Mouse (Mus musculus): ENCODE measurements around the gene Akip1. TPM values are rescaled to one million over a fixed set of nuclear protein-coding genes. Genes with fewer than 3 reads are reported as not detected.

Gene Akip1
- polyA plus RNA-seq, 1 experiment from 2014 or later, result 13.9 TPM

DNA sequence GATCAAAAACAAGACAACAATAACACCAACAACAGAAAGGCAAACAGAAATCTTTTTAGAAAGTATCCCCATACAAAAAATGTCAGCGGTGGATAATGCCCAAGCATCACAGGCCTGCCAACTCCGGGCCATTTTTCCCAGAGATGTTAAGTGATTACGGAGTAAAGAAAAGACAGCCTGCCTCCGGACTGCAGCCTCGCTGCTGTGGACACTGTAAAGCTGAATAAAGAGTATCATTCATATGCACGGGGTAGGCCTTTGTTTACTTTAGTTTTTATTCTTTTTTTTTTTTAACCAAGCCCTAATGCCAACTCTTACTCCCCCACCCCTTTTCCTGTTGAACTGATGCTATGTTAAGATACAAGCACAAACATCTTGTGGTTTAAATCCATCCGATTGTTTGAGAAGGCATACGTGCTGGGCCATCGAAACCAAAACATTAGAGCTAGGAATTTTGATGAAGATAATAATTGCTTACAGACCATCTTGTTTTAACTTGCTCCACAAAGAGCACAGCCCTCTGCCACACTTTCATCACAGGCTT lies 16.8 kb upstream of the Akip1 start:
- no peak overlapping the region for H3K4me3 ChIP-seq (replicated peaks)
- WGBS, result 35% methylated on average over 9 of the region's 9 CpGs
- H3K4me1 ChIP-seq (replicated peaks), result peaks cover 8% of the 10 kb centered on the region; the same call in 1 of the 2 replicates
- H3K27me3 ChIP-seq, result no peaks in the 10 kb centered on the region
- H3K36me3 ChIP-seq, result no peaks in the 10 kb centered on the region
- no peak overlapping the region for H3K4me2 ChIP-seq (replicated peaks)
- no peaks in the 10 kb centered on the region for H3K9me3 ChIP-seq
- H3K9ac ChIP-seq (replicated peaks), result no peak overlapping the region
- no peak for ATAC-seq
- no peak overlapping the region for H3K27ac ChIP-seq

DNA sequence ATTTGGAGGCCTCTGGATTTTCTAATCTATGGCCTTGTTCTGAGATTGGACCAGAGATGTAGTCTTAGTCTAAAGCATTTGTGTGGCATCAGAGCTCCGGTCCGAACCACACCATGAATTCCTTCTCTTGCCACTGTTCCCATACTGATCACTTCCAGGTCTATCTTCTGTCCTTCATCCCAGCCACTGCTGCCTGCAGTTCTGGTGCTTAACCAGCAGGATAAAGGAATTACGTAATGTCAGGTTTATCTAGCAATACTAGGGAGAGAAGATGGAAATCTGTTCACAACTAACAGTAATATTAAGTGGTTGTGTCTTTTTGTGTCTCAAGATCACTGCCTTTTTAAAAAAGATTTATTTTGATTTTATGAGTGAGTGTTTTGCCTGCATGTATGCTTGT lies 13.4 kb upstream of the Akip1 start:
- no peak overlapping the region for H3K4me3 ChIP-seq (replicated peaks)
- no peaks in the 10 kb centered on the region for H3K27me3 ChIP-seq
- 86% methylated on average over 3 of the region's 3 CpGs for WGBS
- H3K4me1 ChIP-seq (replicated peaks), result peaks cover 8% of the 10 kb centered on the region; the same call in 1 of the 2 replicates
- no peak overlapping the region for H3K9ac ChIP-seq (replicated peaks)
- no peak overlapping the region for H3K27ac ChIP-seq
- no peaks in the 10 kb centered on the region for H3K36me3 ChIP-seq
- no peaks in the 10 kb centered on the region for H3K9me3 ChIP-seq
- ATAC-seq, result no peak
- no peak overlapping the region for H3K4me2 ChIP-seq (replicated peaks)

GRCm38 (mm10) chr7:109690961-109691360 lies 12.5 kb upstream of the Akip1 start:
- Histone ChIP-seq H3K27ac (no peak overlapping the region), H3K4me2 (replicated peaks) (no peak overlapping the region), H3K4me3 (replicated peaks) (no peak overlapping the region), H3K4me1 (replicated peaks) (peaks cover 8% of the 10 kb centered on the region; the same call in 1 of the 2 replicates), H3K36me3 (no peaks in the 10 kb centered on the region), H3K27me3 (no peaks in the 10 kb centered on the region), H3K9ac (replicated peaks) (no peak overlapping the region), H3K9me3 (no peaks in the 10 kb centered on the region)
- WGBS, result 92% methylated on average over 5 of the region's 5 CpGs
- ATAC-seq, result no peak

DNA sequence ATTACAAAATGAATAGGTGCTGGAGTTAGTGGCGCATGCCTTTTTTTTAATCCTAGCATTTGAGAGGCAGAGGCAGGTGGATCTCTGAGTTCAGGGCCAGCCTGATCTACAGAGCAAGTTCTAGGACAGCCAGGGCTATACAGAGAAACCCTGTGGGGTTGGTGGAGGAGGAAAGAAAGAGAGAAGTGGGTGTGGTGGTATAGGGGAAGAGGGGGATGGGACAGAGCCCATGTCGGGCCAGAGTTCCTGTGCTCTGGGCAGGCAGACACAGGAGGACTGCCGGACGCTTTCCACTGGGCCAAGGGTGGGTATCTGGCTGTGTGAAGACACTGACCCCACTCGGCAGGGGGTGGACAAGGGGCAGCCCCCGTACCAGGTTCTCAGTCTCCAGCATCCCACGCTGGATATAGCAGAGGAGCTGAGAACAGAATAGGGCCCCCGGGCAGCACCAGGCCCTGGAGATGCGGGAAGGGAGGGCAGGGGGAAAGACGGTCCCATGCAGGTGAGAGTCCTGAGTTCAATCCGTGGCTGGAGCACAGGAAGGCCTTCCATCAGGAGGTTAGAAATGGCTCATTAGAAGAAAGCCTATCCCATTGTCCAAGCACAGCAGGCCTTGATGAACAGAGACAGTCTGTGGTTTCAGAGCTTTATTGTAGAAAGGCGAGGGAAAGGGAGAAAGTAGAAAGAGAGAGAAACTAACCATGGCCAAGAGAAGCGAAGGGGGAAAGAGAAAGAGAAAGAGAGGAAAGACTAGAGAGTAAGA lies 8.7 kb upstream of the Akip1 start:
- Histone ChIP-seq H3K36me3 (no peaks in the 10 kb centered on the region), H3K4me1 (replicated peaks) (no peaks in the 10 kb centered on the region), H3K4me2 (replicated peaks) (no peak overlapping the region), H3K9me3 (no peaks in the 10 kb centered on the region), H3K27me3 (no peaks in the 10 kb centered on the region), H3K9ac (replicated peaks) (no peak overlapping the region), H3K4me3 (replicated peaks) (no peak overlapping the region), H3K27ac (no peak overlapping the region)
- no peak for ATAC-seq
- 84% methylated on average over 13 of the region's 13 CpGs for WGBS

DNA sequence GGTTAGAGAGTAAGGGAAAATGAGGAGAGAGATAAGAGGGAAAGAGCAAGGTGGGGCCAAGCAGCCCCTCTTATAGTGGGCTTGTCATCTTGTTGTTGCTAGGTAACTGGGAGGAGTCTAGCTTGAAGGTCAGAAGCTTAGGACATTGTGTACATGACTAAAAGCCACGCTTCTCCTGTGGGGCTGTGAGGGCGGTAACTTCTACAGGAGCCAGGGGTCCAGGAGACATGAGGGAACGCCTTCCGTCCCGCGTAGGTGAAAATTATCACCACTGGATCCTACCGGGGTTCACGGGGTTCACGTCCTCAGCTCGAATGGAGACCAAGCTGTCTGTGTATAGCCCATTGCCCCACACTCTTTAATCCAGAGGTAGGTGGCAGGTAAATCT lies 8.2 kb upstream of the Akip1 start:
- no peaks in the 10 kb centered on the region for H3K4me1 ChIP-seq (replicated peaks)
- H3K9me3 ChIP-seq, result no peaks in the 10 kb centered on the region
- no peak overlapping the region for H3K4me3 ChIP-seq (replicated peaks)
- no peak overlapping the region for H3K4me2 ChIP-seq (replicated peaks)
- WGBS, result 90% methylated on average over 10 of the region's 10 CpGs
- no peak overlapping the region for H3K9ac ChIP-seq (replicated peaks)
- no peak overlapping the region for H3K27ac ChIP-seq
- H3K27me3 ChIP-seq, result no peaks in the 10 kb centered on the region
- ATAC-seq, result no peak
- H3K36me3 ChIP-seq, result no peaks in the 10 kb centered on the region

GRCm38 (mm10) chr7:109700213-109700612 lies 3.3 kb upstream of the Akip1 start:
- H3K27me3 ChIP-seq, result 0 out of 2 replicates have a peak, but pooled peaks cover 7% of the 10 kb centered on the region
- ATAC-seq, result no peak
- no peaks in the 10 kb centered on the region for H3K36me3 ChIP-seq
- no peak overlapping the region for H3K9ac ChIP-seq (replicated peaks)
- no peaks in the 10 kb centered on the region for H3K9me3 ChIP-seq
- H3K27ac ChIP-seq, result no peak overlapping the region
- H3K4me1 ChIP-seq (replicated peaks), result peaks cover 6% of the 10 kb centered on the region; the same call in 1 of the 2 replicates
- H3K4me3 ChIP-seq (replicated peaks), result no peak overlapping the region
- no peak overlapping the region for H3K4me2 ChIP-seq (replicated peaks)

GRCm38 (mm10) chr7:109702721-109703120 lies 769 bp upstream of the Akip1 start:
- 0 out of 2 replicates have a peak, but pooled peaks cover 7% of the 10 kb centered on the region for H3K27me3 ChIP-seq
- H3K36me3 ChIP-seq, result no peaks in the 10 kb centered on the region
- H3K4me3 ChIP-seq (replicated peaks), result peak overlapping the region; percentile 68; the same call in 1 of the 2 replicates
- H3K9ac ChIP-seq (replicated peaks), result no peak overlapping the region
- WGBS, result 38% methylated on average over 4 of the region's 4 CpGs
- peaks cover 6% of the 10 kb centered on the region; the same call in 1 of the 2 replicates for H3K4me1 ChIP-seq (replicated peaks)
- peak overlapping the region; percentile 74 for H3K4me2 ChIP-seq (replicated peaks)
- no peaks in the 10 kb centered on the region for H3K9me3 ChIP-seq
- ATAC-seq, result no peak
- H3K27ac ChIP-seq, result no peak overlapping the region

DNA sequence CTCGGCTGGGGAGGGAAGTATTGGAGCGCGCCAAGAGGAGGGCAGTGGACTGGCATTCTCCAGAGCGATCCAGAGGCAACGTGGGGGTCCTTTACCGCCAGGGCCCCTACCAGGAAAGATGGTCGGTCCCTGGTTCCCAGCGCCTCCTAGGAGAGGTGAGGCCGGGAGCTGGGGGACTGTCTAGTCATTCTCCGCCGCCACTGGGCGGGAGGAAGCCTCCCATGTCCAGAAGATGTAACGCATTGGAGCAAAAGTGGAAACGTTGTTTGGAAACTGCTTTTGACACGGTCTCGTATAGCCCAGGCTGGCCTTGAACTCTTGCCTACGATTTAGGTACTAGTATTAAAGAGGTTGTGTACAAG lies 507 bp downstream of the Akip1 start:
- Histone ChIP-seq H3K27me3 (0 out of 2 replicates have a peak, but pooled peaks cover 7% of the 10 kb centered on the region), H3K4me3 (replicated peaks) (peak overlapping the region; percentile 68), H3K27ac (peak overlapping the region; percentile 70), H3K36me3 (peaks cover 2% of the 10 kb centered on the region; the same call in 1 of the 2 replicates), H3K9me3 (no peaks in the 10 kb centered on the region), H3K4me1 (replicated peaks) (peaks cover 6% of the 10 kb centered on the region; the same call in 1 of the 2 replicates), H3K4me2 (replicated peaks) (peak overlapping the region; percentile 74), H3K9ac (replicated peaks) (peak overlapping the region; percentile 78)
- WGBS, result 3% methylated on average over 17 of the region's 17 CpGs
- no peak for ATAC-seq

- Histone ChIP-seq H3K9ac (replicated peaks) (peak overlapping the region; percentile 78; the same call in 1 of the 2 replicates), H3K4me2 (replicated peaks) (peak overlapping the region; percentile 74), H3K4me3 (replicated peaks) (peak overlapping the region; percentile 68), H3K9me3 (no peaks in the 10 kb centered on the region), H3K36me3 (peaks cover 7% of the 10 kb centered on the region), H3K27ac (no peak overlapping the region), H3K27me3 (0 out of 2 replicates have a peak, but pooled peaks cover 7% of the 10 kb centered on the region), H3K4me1 (replicated peaks) (peaks cover 6% of the 10 kb centered on the region; the same call in 1 of the 2 replicates)
- WGBS, result 70% methylated on average over 3 of the region's 3 CpGs
- no peak for ATAC-seq
Measured at GRCm38 (mm10) chr7:109704461-109704860, 971 bp downstream of the Akip1 start.

DNA sequence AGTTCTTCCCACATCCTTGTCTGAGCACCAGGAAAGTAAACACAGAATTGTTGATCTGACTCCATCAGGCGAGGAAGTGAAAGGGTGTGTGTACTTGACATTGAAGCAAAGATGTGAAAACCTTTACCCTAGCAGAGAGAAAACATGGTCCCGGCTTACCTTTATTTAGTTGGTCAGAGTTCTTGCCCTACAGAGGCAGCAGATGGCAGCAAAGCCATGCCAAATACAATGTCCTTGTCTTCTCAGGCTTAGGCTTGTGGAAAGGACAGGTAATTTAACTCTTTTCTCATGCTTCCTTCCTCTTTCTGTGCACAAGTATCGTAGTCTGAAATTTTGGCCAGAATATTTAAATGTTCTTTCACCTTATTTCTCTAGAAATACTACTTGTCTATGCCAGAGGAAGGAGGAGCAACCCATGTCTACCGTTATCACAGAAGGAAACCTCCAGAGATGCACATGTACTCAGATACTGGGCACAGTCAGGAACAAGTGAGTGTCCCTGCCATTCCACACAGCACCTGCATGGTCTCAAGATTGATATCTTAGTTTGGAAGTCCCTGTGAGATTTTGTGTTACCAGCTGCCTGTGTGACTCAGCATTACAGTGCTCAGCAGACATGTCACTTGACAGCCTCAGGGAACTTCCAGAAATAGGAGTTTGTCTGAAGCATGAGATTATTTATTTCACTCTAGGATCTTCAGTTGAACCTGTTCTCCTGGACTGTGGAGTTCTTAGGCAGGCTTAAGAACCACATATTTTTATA lies 3.7 kb downstream of the Akip1 start:
- H3K27me3 ChIP-seq, result 0 out of 2 replicates have a peak, but pooled peaks cover 7% of the 10 kb centered on the region
- H3K4me3 ChIP-seq (replicated peaks), result no peak overlapping the region
- H3K36me3 ChIP-seq, result peaks cover 24% of the 10 kb centered on the region
- H3K9me3 ChIP-seq, result no peaks in the 10 kb centered on the region
- no peak overlapping the region for H3K9ac ChIP-seq (replicated peaks)
- no peak for ATAC-seq
- H3K4me1 ChIP-seq (replicated peaks), result peaks cover 6% of the 10 kb centered on the region; the same call in 1 of the 2 replicates
- no peak overlapping the region for H3K27ac ChIP-seq
- 59% methylated on average over 4 of the region's 4 CpGs for WGBS
- H3K4me2 ChIP-seq (replicated peaks), result no peak overlapping the region

DNA sequence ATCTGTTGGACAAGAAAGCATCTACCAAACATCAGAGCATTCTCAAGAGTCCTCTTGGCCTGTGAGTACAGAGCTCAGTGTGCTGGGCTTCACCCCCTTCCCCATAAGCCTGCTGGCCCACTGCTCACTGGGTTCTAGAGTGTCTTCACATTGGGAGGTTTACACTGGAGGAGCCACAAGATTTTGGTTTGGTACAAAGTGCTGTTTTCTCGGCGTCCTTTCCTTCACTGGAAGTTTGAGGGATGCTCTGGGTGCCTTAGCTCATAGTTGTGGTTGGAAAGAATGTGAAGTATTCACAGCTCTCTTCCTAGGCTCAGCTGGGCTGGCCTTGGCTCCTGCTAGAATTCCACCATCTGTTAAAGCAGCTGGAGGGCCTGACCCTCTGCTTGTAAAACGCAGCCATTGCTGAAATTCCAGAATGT lies 5.5 kb downstream of the Akip1 start:
- H3K4me3 ChIP-seq (replicated peaks), result no peak overlapping the region
- H3K4me2 ChIP-seq (replicated peaks), result no peak overlapping the region
- no peaks in the 10 kb centered on the region for H3K27me3 ChIP-seq
- peaks cover 27% of the 10 kb centered on the region for H3K36me3 ChIP-seq
- H3K4me1 ChIP-seq (replicated peaks), result peaks cover 5% of the 10 kb centered on the region; the same call in 1 of the 2 replicates
- H3K9me3 ChIP-seq, result no peaks in the 10 kb centered on the region
- no peak overlapping the region for H3K9ac ChIP-seq (replicated peaks)
- ATAC-seq, result no peak
- WGBS, result 86% methylated on average over 3 of the region's 3 CpGs
- no peak overlapping the region for H3K27ac ChIP-seq

DNA sequence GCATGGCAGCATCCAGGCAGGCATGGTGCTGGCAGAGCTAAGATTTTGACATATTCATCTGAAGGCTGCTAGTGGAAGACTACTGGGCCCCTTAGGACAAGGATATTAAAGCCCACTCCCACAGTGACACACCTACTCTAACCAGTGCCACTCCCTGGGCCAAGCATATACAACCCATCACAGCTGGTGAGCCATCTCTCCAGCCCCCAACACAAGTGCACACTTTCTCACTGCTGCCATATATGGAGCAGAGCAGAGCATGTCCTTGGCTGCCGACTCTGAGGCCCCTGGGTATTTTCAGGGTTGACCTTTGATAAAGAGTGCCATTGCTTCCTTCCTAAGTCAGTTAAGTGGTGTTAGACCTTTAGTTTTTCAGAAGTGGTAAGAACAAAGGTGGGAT lies 6.6 kb downstream of the Akip1 start:
- ATAC-seq, result no peak
- no peaks in the 10 kb centered on the region for H3K27me3 ChIP-seq
- 91% methylated on average over 1 of the region's 1 CpGs for WGBS
- H3K4me1 ChIP-seq (replicated peaks), result no peaks in the 10 kb centered on the region
- no peak overlapping the region for H3K4me2 ChIP-seq (replicated peaks)
- H3K9me3 ChIP-seq, result no peaks in the 10 kb centered on the region
- no peak overlapping the region for H3K9ac ChIP-seq (replicated peaks)
- H3K27ac ChIP-seq, result no peak overlapping the region
- no peak overlapping the region for H3K4me3 ChIP-seq (replicated peaks)
- peaks cover 27% of the 10 kb centered on the region for H3K36me3 ChIP-seq
